ENCODE assay signal across 8 mouse cellular contexts in the genomic region with DNA sequence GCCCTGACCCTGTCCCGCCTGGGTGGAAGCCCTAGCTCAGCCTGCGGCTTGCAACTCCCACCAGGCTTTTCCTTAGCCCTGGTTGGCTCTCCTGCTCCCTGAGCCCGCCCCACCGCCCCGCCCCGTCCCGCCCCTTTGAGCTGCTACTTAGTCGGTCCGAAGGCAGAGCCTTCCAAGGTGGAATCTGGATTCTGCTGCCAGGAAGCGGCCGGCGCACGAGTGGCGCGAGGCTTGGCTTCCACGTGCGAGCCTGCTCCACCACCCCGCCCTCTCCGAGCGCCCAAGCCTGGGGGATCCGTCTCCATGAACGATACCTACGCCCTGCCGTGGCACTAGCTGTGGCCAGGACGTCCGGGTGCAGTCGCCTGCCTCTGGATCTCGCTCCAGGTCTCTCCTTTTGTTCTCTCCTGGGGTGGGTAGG. TPM values are rescaled to one million over a fixed set of nuclear protein-coding genes. Genes with fewer than 3 reads are reported as not detected.
DNase-seq lines count a peak whose midpoint lies in the region; ATAC-seq and TF ChIP-seq lines count a peak whose summit lies in the region.

A gene (plus strand): TSS at position 165 of the 421 bp plus-strand sequence.

- peaks cover 25% of the 10 kb centered on the region for H3K4me1 ChIP-seq in forebrain, embryonic 10.5 days
- H3K4me1 ChIP-seq in liver, embryonic 14.5 days (replicated peaks; ENCODE audit: control insufficient read depth in 2 of 2, insufficient read depth in 2 of 2, low read length in 1 of 2), result no peaks in the 10 kb centered on the region; a peak in 1 of 4 replicates
- H3K4me1 ChIP-seq in neural tube, embryonic 12.5 days, result no peaks in the 10 kb centered on the region

- DNase-seq in CD4-positive helper T cell, adult 2 months (ENCODE audit: low read depth, low spot score), result peak; percentile 27
- peak; percentile 1 for DNase-seq in T-cell, adult 2 months (ENCODE audit: low spot score)
- DNase-seq in forebrain, embryonic 10.5 days (ENCODE audit: extremely low spot score, low spot score), result peak; percentile 69
- peak; percentile 45 for DNase-seq in induced T-regulatory cell, adult 2 months (ENCODE audit: low read depth)
- peak in 1 of 3 experiments; percentile 16 for DNase-seq in liver, embryonic 14.5 days (ENCODE audit: low read depth in 3 of 3, low spot score in 3 of 3)
- no peak for DNase-seq in layer of hippocampus, postnatal 36 days
- no peak for DNase-seq in left cerebral cortex, adult 18-20 months (ENCODE audit: low spot score in 2 of 2)

- TF ChIP-seq CTCF in liver, embryonic 14.5 days (IDR thresholded peaks at IDR 0.05; ENCODE audit: low read depth), result no peak

- WGBS in forebrain, embryonic 10.5 days, result 17% methylated on average over 27 of the region's 28 CpGs
- WGBS in liver, embryonic 14.5 days (ENCODE audit: insufficient replicate concordance), result 9% methylated on average over 28 of the region's 28 CpGs
- WGBS in neural tube, embryonic 12.5 days, result 25% methylated on average over 28 of the region's 28 CpGs

- H3K27ac ChIP-seq in forebrain, embryonic 10.5 days, result peak within 1 kb of the TSS; percentile 65
- no peak within 1 kb of the TSS for H3K27ac ChIP-seq in liver, embryonic 14.5 days
- no peak within 1 kb of the TSS for H3K27ac ChIP-seq in neural tube, embryonic 12.5 days

- TF ChIP-seq EP300 in liver, embryonic 14.5 days (IDR thresholded peaks at IDR 0.05; ENCODE audit: low read depth), result no peak

- peaks cover 100% of the 10 kb centered on the region for H3K27me3 ChIP-seq in forebrain, embryonic 10.5 days (ENCODE audit: poor library complexity, severe bottlenecking)
- H3K27me3 ChIP-seq in liver, embryonic 14.5 days (ENCODE audit: control insufficient read depth, insufficient read depth, low read length), result peaks cover 60% of the 10 kb centered on the region
- H3K27me3 ChIP-seq in neural tube, embryonic 12.5 days (replicated peaks), result peaks cover 63% of the 10 kb centered on the region

- no peaks in the 10 kb centered on the region; the same call in 1 of the 2 replicates for H3K36me3 ChIP-seq in forebrain, embryonic 10.5 days (replicated peaks)
- H3K36me3 ChIP-seq in liver, embryonic 14.5 days (replicated peaks; ENCODE audit: control insufficient read depth, insufficient read depth, low read depth), result no peaks in the 10 kb centered on the region
- no peaks in the 10 kb centered on the region for H3K36me3 ChIP-seq in neural tube, embryonic 12.5 days

- no peaks in the 10 kb centered on the region for H3K9me3 ChIP-seq in forebrain, embryonic 10.5 days
- no peaks in the 10 kb centered on the region for H3K9me3 ChIP-seq in liver, embryonic 14.5 days (ENCODE audit: control insufficient read depth, low read length)
- H3K9me3 ChIP-seq in neural tube, embryonic 12.5 days, result no peaks in the 10 kb centered on the region

- no peak within 1 kb of the TSS for H3K9ac ChIP-seq in liver, embryonic 14.5 days (replicated peaks)
- H3K9ac ChIP-seq in neural tube, embryonic 12.5 days, result no peak within 1 kb of the TSS

- H3K4me2 ChIP-seq in liver, embryonic 14.5 days (ENCODE audit: low read depth), result peak within 1 kb of the TSS; percentile 49
- H3K4me2 ChIP-seq in neural tube, embryonic 12.5 days (replicated peaks), result peak within 1 kb of the TSS; percentile 58

- H3K4me3 ChIP-seq in forebrain, embryonic 10.5 days, result peak within 1 kb of the TSS; percentile 47
- peak within 1 kb of the TSS; percentile 43 to 56 for H3K4me3 ChIP-seq in liver, embryonic 14.5 days (ENCODE audit: insufficient read depth in 1 of 2, low read depth in 2 of 2, low read length in 2 of 2)
- peak within 1 kb of the TSS; percentile 22 for H3K4me3 ChIP-seq in neural tube, embryonic 12.5 days

- peak; percentile 75 for ATAC-seq in liver, embryonic 14.5 days (ENCODE audit: insufficient read depth)
- ATAC-seq in neural tube, embryonic 12.5 days (ENCODE audit: low FRiP score, low read depth), result peak; percentile 72

RNA-seq across cellular contexts. Expression of the gene that starts here (rescaled TPM):
- polyA plus RNA-seq in forebrain, embryonic 10.5 days (2016; fragmentation: Nextera tagmentation; extraction: Ambion mirVana), result 38.3 and 40.8 TPM in 2 replicates
- 23.0 and 24.7 TPM in 2 replicates for polyA plus RNA-seq in liver, embryonic 14.5 days (2012; rRNA removed)
- 8.1 and 9.3 TPM in 2 replicates for polyA plus RNA-seq in liver, embryonic 14.5 days (2014; fragmentation: Nextera tagmentation; extraction: Ambion mirVana)
- polyA plus RNA-seq in neural tube, embryonic 12.5 days (2016; fragmentation: Nextera tagmentation; extraction: Ambion mirVana), result 5.2 and 6.4 TPM in 2 replicates
- total RNA-seq in layer of hippocampus, postnatal 36 days (2021), result under 1 TPM; 0.18 to 0.25 TPM
- 1 to 10 TPM; 1.2 to 1.3 TPM for total RNA-seq in left cerebral cortex, adult 18-20 months (2021)

Comparison
In these comparisons a context has a peak if more than half of its experiments do, and no peak if none do; other contexts are left out.
1. DNase-seq: peak in CD4-positive helper T cell, adult 2 months (single experiment), T-cell, adult 2 months (single experiment), forebrain, embryonic 10.5 days (single experiment) and induced T-regulatory cell, adult 2 months (single experiment); none in layer of hippocampus, postnatal 36 days (0 of 2) and left cerebral cortex, adult 18-20 months (0 of 2).
2. Peak in every context shown above with its lines, with median percentiles within 50 percentile points of each other: H3K4me3 ChIP-seq.